Mouse (Mus musculus) limb, embryonic 12.5 days (tissue): ENCODE data around the gene Mroh2a. TPM values are rescaled to one million over a fixed set of nuclear protein-coding genes. Genes with fewer than 3 reads are reported as not detected.

Source experiments
- ATAC-seq: fragments of 200-750 bp; cut with Nextera tagmentation; 2 replicates; pipeline ENCODE4 v1.8.0; 2017; ENCODE audit warnings: low read depth, moderate TSS enrichment; ENCODE audit not compliant: insufficient number of reproducible peaks, insufficient read depth, low FRiP score, low TSS enrichment
- H3K27ac ChIP-seq: fragments of 300-500 bp; sonication (generic); 2 replicates; pipeline ENCODE4 v1.5.1; 2016; ENCODE audit warnings: mild to moderate bottlenecking, moderate library complexity
- H3K27me3 ChIP-seq: fragments of 300-500 bp; sonication (generic); 2 replicates; pipeline ENCODE4 v1.6.1; 2016; ENCODE audit warnings: mild to moderate bottlenecking, moderate library complexity
- H3K36me3 ChIP-seq: fragments of 300-500 bp; sonication (generic); 2 replicates; pipeline ENCODE4 v1.6.1; 2016; ENCODE audit warnings: mild to moderate bottlenecking, moderate library complexity
- H3K4me1 ChIP-seq: fragments of 300-500 bp; sonication (generic); replicated peaks from 2 replicates; pipeline ENCODE4 v1.6.1; 2016
- H3K4me2 ChIP-seq: fragments of 300-500 bp; sonication (generic); 2 replicates; pipeline ENCODE4 v1.6.1; 2016; ENCODE audit warnings: mild to moderate bottlenecking, moderate library complexity
- H3K4me3 ChIP-seq: fragments of 300-500 bp; sonication (generic); replicated peaks from 2 replicates; pipeline ENCODE4 v1.5.1; 2016; ENCODE audit warnings: mild to moderate bottlenecking
- H3K9ac ChIP-seq: fragments of 300-500 bp; sonication (generic); replicated peaks from 2 replicates; pipeline ENCODE4 v1.6.1; 2016; ENCODE audit warnings: mild to moderate bottlenecking, moderate library complexity
- H3K9me3 ChIP-seq: fragments of 300-500 bp; sonication (generic); 2 replicates; pipeline ENCODE4 v1.6.1; 2016; ENCODE audit warnings: mild to moderate bottlenecking, moderate library complexity
- WGBS: fragments of 180-500 bp; shearing (Covaris S2); methylation state at CpG from one replicate; pipeline ENCODE4 v1.1.7; 2016; 5-methylcytosine and 5-hydroxymethylcytosine counted together
- polyA plus RNA-seq: library from polyadenylated mRNA; unstranded; fragments of >200 nt; fragmentation: Nextera tagmentation; extraction: Ambion mirVana; gene quantifications from 2 replicates; pipeline ENCODE4 v1.2.1, GENCODE M21; 2016

Mroh2a gene
- polyA plus RNA-seq, 1 experiment from 2014 or later = 2.0 TPM

GRCm38 (mm10) chr1:88240072-88240471, 13.3 kb downstream of the Mroh2a start:
- no peaks in the 10 kb centered on the region for H3K36me3 ChIP-seq
- H3K4me3 ChIP-seq = no peak overlapping the region
- H3K9ac ChIP-seq = no peak overlapping the region
- ATAC-seq = no peak
- H3K4me2 ChIP-seq = no peak overlapping the region
- 76% methylated on average over 5 of the region's 5 CpGs for WGBS
- peaks cover 91% of the 10 kb centered on the region for H3K9me3 ChIP-seq
- no peaks in the 10 kb centered on the region for H3K27me3 ChIP-seq
- H3K27ac ChIP-seq = no peak overlapping the region
- H3K4me1 ChIP-seq = no peaks in the 10 kb centered on the region

- no peaks in the 10 kb centered on the region for H3K27me3 ChIP-seq
- H3K4me3 ChIP-seq = no peak overlapping the region
- no peak overlapping the region for H3K4me2 ChIP-seq
- peaks cover 91% of the 10 kb centered on the region for H3K9me3 ChIP-seq
- H3K4me1 ChIP-seq = no peaks in the 10 kb centered on the region
- no peak for ATAC-seq
- 72% methylated on average over 4 of the region's 4 CpGs for WGBS
- H3K9ac ChIP-seq = no peak overlapping the region
- no peaks in the 10 kb centered on the region for H3K36me3 ChIP-seq
- H3K27ac ChIP-seq = no peak overlapping the region
These were observed 13.8 kb downstream of the Mroh2a start for GRCm38 (mm10) chr1:88240579-88240978.

GRCm38 (mm10) chr1:88243861-88244260, 17.1 kb downstream of the Mroh2a start:
- no peak overlapping the region for H3K27ac ChIP-seq
- H3K36me3 ChIP-seq = no peaks in the 10 kb centered on the region
- 64% methylated on average over 5 of the region's 5 CpGs for WGBS
- no peak for ATAC-seq
- no peak overlapping the region for H3K4me2 ChIP-seq
- no peaks in the 10 kb centered on the region for H3K27me3 ChIP-seq
- H3K4me3 ChIP-seq = no peak overlapping the region
- no peaks in the 10 kb centered on the region for H3K4me1 ChIP-seq
- no peak overlapping the region for H3K9ac ChIP-seq
- H3K9me3 ChIP-seq = peaks cover 94% of the 10 kb centered on the region

- Histone ChIP-seq H3K9me3 (peaks cover 94% of the 10 kb centered on the region), H3K9ac (no peak overlapping the region), H3K27me3 (no peaks in the 10 kb centered on the region), H3K4me1 (no peaks in the 10 kb centered on the region), H3K4me2 (no peak overlapping the region), H3K36me3 (no peaks in the 10 kb centered on the region), H3K27ac (no peak overlapping the region), H3K4me3 (no peak overlapping the region)
- ATAC-seq = no peak
- 77% methylated on average over 6 of the region's 6 CpGs for WGBS
These were observed 19.1 kb downstream of the Mroh2a start for GRCm38 (mm10) chr1:88245881-88246280.

- no peak overlapping the region for H3K4me3 ChIP-seq
- H3K27ac ChIP-seq = no peak overlapping the region
- ATAC-seq = no peak
- H3K36me3 ChIP-seq = no peaks in the 10 kb centered on the region
- H3K9ac ChIP-seq = no peak overlapping the region
- no peaks in the 10 kb centered on the region for H3K27me3 ChIP-seq
- no peaks in the 10 kb centered on the region for H3K4me1 ChIP-seq
- no peak overlapping the region for H3K4me2 ChIP-seq
- 53% methylated on average over 6 of the region's 6 CpGs for WGBS
- H3K9me3 ChIP-seq = peaks cover 94% of the 10 kb centered on the region
These were observed 19.6 kb downstream of the Mroh2a start for GRCm38 (mm10) chr1:88246386-88246785.

- WGBS = 58% methylated on average over 2 of the region's 2 CpGs
These were observed 20.9 kb downstream of the Mroh2a start for GRCm38 (mm10) chr1:88247660-88248059.

GRCm38 (mm10) chr1:88248658-88249057, 21.9 kb downstream of the Mroh2a start:
- H3K36me3 ChIP-seq = no peaks in the 10 kb centered on the region
- no peaks in the 10 kb centered on the region for H3K27me3 ChIP-seq
- 73% methylated on average over 4 of the region's 4 CpGs for WGBS
- no peaks in the 10 kb centered on the region for H3K4me1 ChIP-seq
- peaks cover 96% of the 10 kb centered on the region for H3K9me3 ChIP-seq
- ATAC-seq = no peak
- H3K4me3 ChIP-seq = no peak overlapping the region
- no peak overlapping the region for H3K27ac ChIP-seq
- no peak overlapping the region for H3K9ac ChIP-seq
- no peak overlapping the region for H3K4me2 ChIP-seq

More at GRCm38 (mm10) chr1:88247660-88248059, 20.9 kb downstream of the Mroh2a start:
- Histone ChIP-seq H3K9ac (no peak overlapping the region), H3K4me2 (no peak overlapping the region), H3K9me3 (peaks cover 96% of the 10 kb centered on the region), H3K4me3 (no peak overlapping the region), H3K4me1 (no peaks in the 10 kb centered on the region), H3K27me3 (no peaks in the 10 kb centered on the region), H3K36me3 (no peaks in the 10 kb centered on the region), H3K27ac (no peak overlapping the region)
- ATAC-seq = no peak

- H3K36me3 ChIP-seq = no peaks in the 10 kb centered on the region
- H3K27me3 ChIP-seq = no peaks in the 10 kb centered on the region
- H3K9ac ChIP-seq = no peak overlapping the region
- no peak overlapping the region for H3K4me2 ChIP-seq
- H3K4me3 ChIP-seq = no peak overlapping the region
- WGBS = 75% methylated on average over 7 of the region's 7 CpGs
- peaks cover 96% of the 10 kb centered on the region for H3K9me3 ChIP-seq
- H3K27ac ChIP-seq = no peak overlapping the region
- no peak for ATAC-seq
- no peaks in the 10 kb centered on the region for H3K4me1 ChIP-seq
These were observed 22.8 kb downstream of the Mroh2a start for GRCm38 (mm10) chr1:88249596-88249995.

- H3K9me3 ChIP-seq = peaks cover 96% of the 10 kb centered on the region
- no peak overlapping the region for H3K4me3 ChIP-seq
- ATAC-seq = no peak
- no peaks in the 10 kb centered on the region for H3K36me3 ChIP-seq
- no peaks in the 10 kb centered on the region for H3K27me3 ChIP-seq
- no peak overlapping the region for H3K4me2 ChIP-seq
- H3K27ac ChIP-seq = no peak overlapping the region
- H3K4me1 ChIP-seq = no peaks in the 10 kb centered on the region
- 81% methylated on average over 5 of the region's 5 CpGs for WGBS
- H3K9ac ChIP-seq = no peak overlapping the region
These were observed 23.2 kb downstream of the Mroh2a start for GRCm38 (mm10) chr1:88250023-88250422.

GRCm38 (mm10) chr1:88253106-88253505, 26.3 kb downstream of the Mroh2a start:
- H3K9ac ChIP-seq = no peak overlapping the region
- H3K27me3 ChIP-seq = no peaks in the 10 kb centered on the region
- 74% methylated on average over 8 of the region's 8 CpGs for WGBS
- H3K4me1 ChIP-seq = no peaks in the 10 kb centered on the region
- H3K4me3 ChIP-seq = no peak overlapping the region
- no peak overlapping the region for H3K4me2 ChIP-seq
- no peaks in the 10 kb centered on the region for H3K36me3 ChIP-seq
- peaks cover 96% of the 10 kb centered on the region for H3K9me3 ChIP-seq
- no peak overlapping the region for H3K27ac ChIP-seq
- ATAC-seq = no peak

- no peak overlapping the region for H3K9ac ChIP-seq
- H3K36me3 ChIP-seq = no peaks in the 10 kb centered on the region
- H3K9me3 ChIP-seq = peaks cover 94% of the 10 kb centered on the region
- no peaks in the 10 kb centered on the region for H3K27me3 ChIP-seq
- no peak overlapping the region for H3K4me3 ChIP-seq
- WGBS = 71% methylated on average over 6 of the region's 6 CpGs
- H3K4me2 ChIP-seq = no peak overlapping the region
- no peak for ATAC-seq
- H3K4me1 ChIP-seq = no peaks in the 10 kb centered on the region
- no peak overlapping the region for H3K27ac ChIP-seq
These were observed 26.8 kb downstream of the Mroh2a start for GRCm38 (mm10) chr1:88253540-88253939.

GRCm38 (mm10) chr1:88254793-88255465, 28.1 kb downstream of the Mroh2a start:
- WGBS = 86% methylated on average over 12 of the region's 12 CpGs
- Histone ChIP-seq H3K4me2 (no peak overlapping the region), H3K9ac (no peak overlapping the region), H3K4me3 (no peak overlapping the region), H3K36me3 (peaks cover 8% of the 10 kb centered on the region), H3K27ac (no peak overlapping the region), H3K4me1 (no peaks in the 10 kb centered on the region), H3K27me3 (no peaks in the 10 kb centered on the region), H3K9me3 (peaks cover 88% of the 10 kb centered on the region)
- no peak for ATAC-seq
